Mouse (Mus musculus) left cerebral cortex, adult 8-10 months (tissue): ENCODE results near the gene Stk11. TPM values are rescaled to one million over a fixed set of nuclear protein-coding genes. Genes with fewer than 3 reads are reported as not detected.

Experiments used
- DNase-seq, 2 experiments: peaks; one replicate each; pipeline ENCODE4 v3.0.0; 2022; ENCODE audit warnings: low spot score in 2 of 2
- total RNA-seq, 4 experiments: library from RNA; stranded (reverse); gene quantifications; 2 replicates each; pipeline ENCODE4 v1.2.4; 2022

Gene Stk11
- total RNA-seq, 4 experiments from 2014 or later: 102 to 111 (median 109) TPM

- DNase-seq: no peak
Measured at GRCm38 (mm10) chr10:80144159-80144558, 28.6 kb downstream of the Stk11 start.

GRCm38 (mm10) chr10:80144864-80145838 lies 29.5 kb downstream of the Stk11 start:
- peak in 1 of 2 experiments; percentile 79 for DNase-seq

GRCm38 (mm10) chr10:80145896-80146295 lies 30.3 kb downstream of the Stk11 start:
- no peak for DNase-seq

- no peak for DNase-seq
Measured at GRCm38 (mm10) chr10:80146568-80147011, 31.0 kb downstream of the Stk11 start.

GRCm38 (mm10) chr10:80147146-80147718 lies 31.6 kb downstream of the Stk11 start:
- DNase-seq: no peak

- DNase-seq: peak in 1 of 2 experiments; percentile 72
Measured at GRCm38 (mm10) chr10:80147719-80148601, 32.4 kb downstream of the Stk11 start, which contains the start of gene Midn. TSS of gene Midn (plus strand) at chr10:80148272.

- DNase-seq: peak; percentile 90 to 92
Measured at GRCm38 (mm10) chr10:80148610-80149290, 33.1 kb downstream of the Stk11 start.

GRCm38 (mm10) chr10:80149291-80150225 lies 34.0 kb downstream of the Stk11 start:
- peak; percentile 85 to 98 for DNase-seq

- DNase-seq: peak in 1 of 2 experiments; percentile 68
Measured at GRCm38 (mm10) chr10:80150226-80151210, 34.9 kb downstream of the Stk11 start.

- peak in 1 of 2 experiments; percentile 62 for DNase-seq
Measured at GRCm38 (mm10) chr10:80151211-80152034, 35.8 kb downstream of the Stk11 start.

GRCm38 (mm10) chr10:80152071-80152872 lies 36.7 kb downstream of the Stk11 start:
- peak in 1 of 2 experiments; percentile 60 for DNase-seq

- peak in 1 of 2 experiments; percentile 62 for DNase-seq
Measured at GRCm38 (mm10) chr10:80152873-80153260, 37.3 kb downstream of the Stk11 start.

- DNase-seq: no peak
Measured at GRCm38 (mm10) chr10:80153713-80154112, 38.1 kb downstream of the Stk11 start.

- no peak for DNase-seq
Measured at GRCm38 (mm10) chr10:80154384-80154783, 38.8 kb downstream of the Stk11 start.

GRCm38 (mm10) chr10:80155277-80155676 lies 39.7 kb downstream of the Stk11 start:
- DNase-seq: no peak

- DNase-seq: no peak
Measured at GRCm38 (mm10) chr10:80156002-80156751, 40.6 kb downstream of the Stk11 start.
